Mouse (Mus musculus): ENCODE data around the gene Glb1.
A peak's percentile ranks its signal among the peaks of the same experiment; 100 is the strongest.
"Not testable (repeated sequence)": the region's sequence is repeated elsewhere in the genome, so short reads cannot be mapped to it uniquely, and the experiment has no call there.

Gene Glb1

DNA sequence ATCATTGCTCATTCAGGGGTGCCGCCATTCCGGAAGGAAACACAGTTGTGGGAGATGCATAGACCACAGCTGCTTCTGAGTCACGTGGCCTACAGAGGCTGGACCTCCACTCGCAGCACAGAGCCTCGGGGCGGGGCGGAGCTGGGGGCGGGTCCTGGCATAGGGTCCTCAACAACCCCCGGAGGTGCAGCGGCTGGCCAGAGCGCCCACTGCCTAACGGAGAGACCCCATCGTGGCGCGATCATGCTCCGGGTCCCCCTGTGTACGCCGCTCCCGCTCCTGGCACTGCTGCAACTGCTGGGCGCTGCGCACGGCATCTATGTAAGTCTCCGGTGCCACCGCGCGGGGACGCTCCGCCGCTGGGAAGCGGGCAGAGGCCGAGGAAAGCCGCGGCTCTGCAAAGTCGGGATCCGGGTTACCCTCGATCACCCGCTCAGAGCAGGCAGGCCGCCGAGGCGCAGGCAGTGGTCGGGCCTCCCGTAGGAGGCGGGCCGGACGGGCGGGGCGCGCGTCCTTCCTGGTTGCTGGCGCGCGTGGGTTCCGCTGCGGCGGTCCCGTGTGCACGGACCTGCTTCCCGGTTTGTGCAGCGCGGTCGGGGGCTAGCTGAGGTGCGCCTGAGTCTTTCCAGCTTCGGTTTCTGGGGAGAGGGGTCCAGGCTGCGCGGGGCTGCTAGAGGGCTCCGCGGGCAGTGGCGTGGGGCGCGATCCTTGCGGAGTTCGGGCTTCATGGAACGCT, at the start of gene Glb1, which contains the start of gene Tmppe:
Gene Glb1, plus strand, starts transcription at position 128 of the 736 bp plus-strand sequence.
Gene Tmppe, plus strand, starts transcription at position 157 of the 736 bp plus-strand sequence.
- DNase-seq (ENCODE audit: low read depth, low spot score) = peak; percentile 72

DNA sequence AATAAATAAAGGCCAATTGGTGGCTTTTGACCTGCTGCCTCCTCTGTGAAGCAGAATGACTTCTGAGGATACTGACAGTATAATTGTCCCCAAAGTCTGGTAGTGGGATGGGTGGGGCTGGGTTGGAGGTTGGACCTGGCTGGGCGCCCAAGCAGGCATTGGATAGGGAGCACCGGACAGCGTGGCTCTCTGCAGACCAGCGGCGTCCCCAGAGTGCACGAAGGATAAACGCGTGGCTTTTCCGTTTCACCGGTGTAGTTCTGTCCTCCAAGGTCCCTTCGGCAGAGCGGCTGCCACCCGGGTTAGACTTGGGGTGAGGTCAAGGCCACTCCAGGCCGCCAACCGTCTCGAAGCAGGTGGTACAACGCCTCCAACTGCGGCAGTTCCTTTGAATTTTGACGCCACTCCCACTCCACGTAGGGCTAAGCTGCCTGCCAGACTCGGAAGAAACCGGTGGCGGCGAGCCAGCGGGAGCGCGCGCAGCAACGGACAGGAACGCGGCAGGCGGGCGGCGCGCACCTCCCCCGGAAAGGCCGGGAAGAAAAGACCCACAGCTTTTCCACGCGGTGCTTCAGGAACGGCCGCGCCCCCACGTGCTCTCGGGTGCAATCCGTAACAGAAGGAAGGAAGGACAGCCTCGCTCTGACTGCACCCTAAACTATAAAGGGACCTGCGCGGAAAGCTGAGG, 32.9 kb upstream of the Glb1 start:
- no peak for DNase-seq (ENCODE audit: low read depth, low spot score)

- DNase-seq (ENCODE audit: low read depth, low spot score) = no peak
These were observed 32.4 kb upstream of the Glb1 start for GRCm38 (mm10) chr9:114368471-114368858.

DNA sequence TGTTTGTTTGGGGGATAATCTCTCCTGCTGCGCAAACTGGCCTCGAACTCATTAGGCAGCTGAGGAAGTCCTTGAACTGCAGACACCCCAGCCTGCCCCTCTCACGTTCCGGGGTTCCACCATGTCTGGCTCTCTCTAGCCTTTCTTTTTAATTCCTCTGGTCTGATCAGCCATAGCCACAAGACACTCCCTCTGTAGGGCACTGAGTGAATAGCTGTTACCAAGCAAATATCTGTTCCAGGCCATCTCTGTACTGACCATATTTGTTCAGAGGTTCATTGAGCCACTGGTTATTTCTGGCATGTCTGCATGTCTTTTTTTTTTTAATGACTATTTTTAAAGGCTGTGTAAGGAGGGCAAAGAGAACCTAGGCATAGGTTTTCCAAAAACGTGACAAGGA, 31.5 kb upstream of the Glb1 start:
- DNase-seq (ENCODE audit: low read depth, low spot score) = not testable (repeated sequence)

DNA sequence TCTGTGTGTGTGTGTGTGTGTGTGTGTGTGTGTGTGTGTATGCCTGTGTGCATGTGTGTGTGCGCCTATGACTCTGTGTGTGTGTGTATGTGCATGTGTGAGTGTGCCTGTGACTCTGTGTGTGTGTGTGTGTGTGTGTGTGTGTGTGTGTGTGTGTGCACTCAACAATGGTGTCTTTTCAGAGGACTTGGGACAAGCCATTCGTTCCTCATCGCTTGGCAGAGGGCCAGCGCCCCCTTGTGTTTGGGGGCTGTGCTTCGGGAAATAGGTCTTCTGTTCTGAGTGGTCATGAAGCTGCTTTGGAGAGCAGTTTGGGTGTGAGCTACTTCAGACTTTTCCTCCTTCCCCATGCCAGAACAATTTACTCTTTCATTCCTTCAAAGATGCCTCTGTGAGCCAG, 29.2 kb upstream of the Glb1 start:
- DNase-seq (ENCODE audit: low read depth, low spot score) = not testable (repeated sequence)

DNA sequence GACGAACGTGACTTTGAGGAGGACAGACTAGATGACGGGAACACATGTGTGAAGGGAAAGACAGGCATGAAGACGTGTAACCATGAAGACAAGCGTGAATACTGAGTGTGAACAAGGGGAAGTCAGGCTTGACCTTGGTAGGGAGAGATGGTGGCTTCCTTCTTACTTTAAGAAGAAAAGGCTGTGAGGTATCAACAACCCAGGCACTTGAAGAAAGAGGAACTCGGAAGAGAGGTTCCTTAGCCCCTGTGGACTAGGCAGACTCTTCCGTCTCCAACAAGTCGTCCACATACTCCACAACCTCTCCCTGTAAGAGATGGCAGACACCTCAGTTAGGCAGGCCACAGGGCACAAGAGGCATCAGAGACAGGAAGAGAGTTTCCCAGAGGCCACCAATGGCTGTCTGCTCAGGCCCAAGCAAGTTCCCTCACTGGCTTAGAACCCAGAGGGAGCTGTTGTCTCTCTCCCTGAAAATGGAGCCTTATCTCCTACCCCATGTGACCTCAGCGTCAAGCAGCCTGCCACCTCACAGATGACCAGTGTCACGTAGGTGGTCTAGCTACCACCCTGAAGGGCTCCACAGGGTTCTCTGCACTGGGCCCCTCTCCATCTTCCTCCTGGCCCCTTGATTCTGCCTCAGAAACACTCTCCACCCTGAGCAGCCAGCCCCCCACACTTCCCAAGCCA, 25.5 kb upstream of the Glb1 start:
- DNase-seq (ENCODE audit: low read depth, low spot score) = no peak

DNA sequence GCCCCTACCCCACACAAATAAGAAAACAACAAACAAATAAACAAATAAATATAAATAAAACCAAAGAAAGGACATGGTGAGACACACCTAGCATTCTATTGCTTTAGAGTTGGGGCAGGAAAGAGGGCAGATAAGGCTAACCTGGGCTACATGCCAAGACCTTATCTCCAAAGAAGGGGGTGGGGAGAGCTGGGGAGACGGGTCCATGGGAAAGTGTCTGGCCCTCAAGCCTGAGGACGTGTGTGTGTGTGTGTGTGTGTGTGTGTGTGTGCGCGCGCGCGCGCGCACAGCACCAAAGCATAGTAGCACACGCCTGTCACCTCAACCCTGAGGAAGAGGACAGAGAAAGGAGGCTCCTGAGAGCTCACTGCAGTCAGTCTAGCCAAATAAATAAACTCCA, 23.7 kb upstream of the Glb1 start:
- no peak for DNase-seq (ENCODE audit: low read depth, low spot score)

GRCm38 (mm10) chr9:114379871-114380270, 21.0 kb upstream of the Glb1 start:
- DNase-seq (ENCODE audit: low read depth, low spot score) = no peak

DNA sequence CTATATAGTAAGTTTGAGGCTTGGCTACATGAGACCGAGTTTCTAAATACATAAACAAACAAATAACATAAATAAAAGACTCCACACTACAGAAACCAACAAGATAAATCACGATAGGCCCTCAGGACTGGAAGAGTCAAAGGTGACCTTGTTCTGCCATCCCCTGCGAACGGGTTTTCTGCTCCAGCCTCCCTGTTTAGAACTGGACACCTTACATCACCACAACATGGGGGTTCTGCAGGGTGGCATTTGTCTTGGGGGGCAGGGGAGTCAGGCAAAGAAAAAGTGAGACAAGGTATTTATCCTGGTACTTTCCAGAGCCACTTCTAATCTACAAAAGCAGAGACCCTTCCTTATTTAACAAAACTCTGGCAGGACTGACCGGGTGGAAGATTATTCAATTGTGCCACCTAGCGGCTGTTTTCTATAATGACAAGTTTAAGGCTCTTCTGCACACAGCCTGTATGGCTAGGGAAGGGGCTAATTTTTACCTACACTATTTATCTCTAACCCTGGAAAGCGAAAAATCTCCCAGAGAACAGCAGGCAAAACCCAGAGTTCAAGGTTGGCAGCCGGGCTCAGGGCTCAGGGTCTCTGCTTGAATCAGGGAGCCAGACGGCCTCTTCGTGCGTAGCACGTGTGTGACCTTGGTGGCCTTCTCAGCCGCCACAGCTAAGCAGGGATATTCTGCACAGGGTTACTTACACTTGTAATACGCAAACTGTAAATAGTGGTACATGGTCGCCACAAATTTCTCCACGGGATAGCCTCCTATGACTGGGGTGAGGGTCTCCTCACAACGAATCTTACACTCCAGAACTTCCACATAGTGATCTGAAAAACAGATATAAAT, 19.8 kb upstream of the Glb1 start:
- no peak for DNase-seq (ENCODE audit: low read depth, low spot score)

DNA sequence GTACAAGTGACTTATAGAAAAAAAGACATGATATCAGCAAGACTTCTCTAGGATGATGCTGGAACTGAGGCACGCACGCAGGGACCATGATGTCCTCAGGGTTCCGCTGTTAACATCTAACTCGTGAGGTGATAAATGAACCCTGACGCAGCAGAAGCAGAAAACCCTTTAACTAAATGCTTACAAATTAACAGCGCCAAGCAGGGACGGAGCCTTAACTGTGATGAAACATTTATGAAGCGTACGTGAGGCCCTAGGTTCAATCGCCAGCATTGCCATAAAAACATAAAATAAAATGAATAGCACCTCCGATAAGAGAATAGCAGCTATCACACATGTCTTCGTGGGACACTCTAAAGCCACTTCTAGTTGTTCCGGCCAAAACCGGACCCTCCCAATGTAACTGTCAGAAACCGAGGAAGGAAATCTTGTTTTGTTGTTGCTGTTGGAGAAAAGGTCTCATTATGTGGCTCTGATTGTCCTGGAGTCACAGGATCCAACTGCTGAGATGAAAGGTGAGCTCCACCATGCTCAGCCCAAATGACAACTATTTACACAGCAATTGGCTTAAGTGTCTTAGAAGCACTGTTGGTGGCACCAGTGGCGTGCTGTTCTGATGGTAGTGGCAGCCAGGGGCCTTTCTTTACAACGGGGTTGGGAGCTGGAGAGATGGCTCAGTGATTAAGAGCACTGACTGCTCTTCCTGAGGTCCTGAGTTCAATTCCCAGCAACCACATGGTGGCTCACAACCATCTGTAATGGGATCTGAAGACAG, 17.8 kb upstream of the Glb1 start:
- no peak for DNase-seq (ENCODE audit: low read depth, low spot score)

DNA sequence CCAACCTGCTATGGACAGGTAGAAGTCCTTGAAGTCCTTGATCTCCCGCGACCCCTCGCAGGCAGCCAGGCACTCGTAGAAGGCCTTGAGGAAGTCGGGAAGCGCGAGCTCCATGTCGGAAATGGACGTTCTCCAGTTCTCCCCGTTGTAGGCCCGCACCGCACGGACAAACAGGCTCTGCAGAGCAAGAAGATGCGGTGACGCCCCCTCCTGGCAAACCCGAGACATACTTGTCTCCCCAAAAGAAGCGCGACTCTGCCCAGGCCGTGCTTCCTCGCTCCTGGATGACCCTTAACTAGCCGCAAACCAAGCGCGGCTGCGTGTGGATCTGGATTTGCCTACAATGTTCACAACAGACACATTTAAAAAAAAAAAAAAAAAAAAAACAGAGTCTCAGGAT, 16.2 kb upstream of the Glb1 start:
- DNase-seq (ENCODE audit: low read depth, low spot score) = no peak

DNA sequence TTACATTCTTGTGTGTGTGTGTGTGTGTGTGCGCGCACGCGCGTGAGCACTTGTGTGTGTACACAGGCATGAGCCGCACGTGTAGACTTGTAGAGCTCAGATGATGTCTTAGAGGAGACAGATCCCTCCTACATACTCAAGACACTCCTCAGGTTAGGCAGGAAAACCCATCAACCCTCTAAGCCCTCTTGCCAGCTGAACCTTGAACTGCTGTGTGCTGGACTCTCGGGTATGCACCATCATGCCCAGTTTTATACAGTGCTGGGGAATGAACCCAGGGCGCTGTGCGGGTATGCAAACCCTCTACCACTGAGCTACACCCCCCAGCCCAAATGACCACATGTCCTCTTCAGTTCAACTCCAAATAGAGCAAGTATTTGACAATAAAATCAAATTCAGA, 15.7 kb upstream of the Glb1 start:
- no peak for DNase-seq (ENCODE audit: low read depth, low spot score)

- no peak for DNase-seq (ENCODE audit: low read depth, low spot score)
These were observed 13.8 kb upstream of the Glb1 start for GRCm38 (mm10) chr9:114387086-114387485.

- DNase-seq (ENCODE audit: low read depth, low spot score) = no peak
These were observed 12.6 kb upstream of the Glb1 start for GRCm38 (mm10) chr9:114388288-114388687.

- peak; percentile 60 for DNase-seq (ENCODE audit: low read depth, low spot score)
These were observed 12.0 kb upstream of the Glb1 start for GRCm38 (mm10) chr9:114388701-114389370.

- DNase-seq (ENCODE audit: low read depth, low spot score) = peak; percentile 50
These were observed 11.4 kb upstream of the Glb1 start for GRCm38 (mm10) chr9:114389371-114389904.

DNA sequence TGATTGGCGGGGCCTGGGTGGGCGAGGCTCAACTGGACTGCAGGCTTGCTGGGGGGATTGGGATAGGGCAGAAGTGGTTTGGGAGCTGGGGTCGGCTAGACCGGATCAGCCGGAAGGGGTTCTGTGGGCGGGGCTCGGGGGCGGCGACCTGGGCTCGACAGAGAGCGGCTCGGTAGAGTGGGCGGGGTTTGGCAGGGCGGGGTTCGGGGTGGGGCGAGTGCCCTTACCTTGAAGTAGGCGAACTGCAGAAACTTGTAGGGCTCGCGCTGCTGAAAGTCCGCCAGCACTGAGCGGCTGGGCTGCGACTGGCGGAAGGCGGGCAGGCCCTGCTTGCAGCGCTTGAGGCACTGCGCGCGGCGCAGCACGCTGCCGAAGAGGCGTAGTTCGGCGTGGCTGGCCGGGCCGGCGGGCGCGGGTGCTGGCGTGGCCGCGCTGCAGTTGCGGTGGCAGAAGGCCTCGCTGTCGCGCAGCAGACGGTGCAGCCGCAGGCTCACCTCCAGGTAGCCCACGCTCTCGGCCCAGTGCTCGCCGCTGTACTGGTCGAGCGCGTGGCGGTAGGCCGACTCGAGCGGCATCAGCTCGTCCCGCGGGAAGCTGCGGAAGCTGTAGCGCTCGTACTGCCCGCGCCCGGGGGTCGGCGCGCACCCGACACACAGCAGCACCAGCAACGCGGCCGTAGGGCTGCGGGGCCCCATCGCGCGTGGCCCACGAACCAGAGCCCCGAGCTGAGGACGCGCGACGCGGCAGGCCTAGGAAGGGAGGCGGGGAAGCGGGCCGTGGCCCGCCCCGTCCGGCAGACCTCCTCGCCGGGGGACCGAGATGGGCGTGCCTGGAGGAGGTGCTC, 10.7 kb upstream of the Glb1 start, which contains the start of gene Crtap:
Gene Crtap, minus strand, starts transcription at position 771 of the 844 bp plus-strand sequence.
- no peak for DNase-seq (ENCODE audit: low read depth, low spot score)

DNA sequence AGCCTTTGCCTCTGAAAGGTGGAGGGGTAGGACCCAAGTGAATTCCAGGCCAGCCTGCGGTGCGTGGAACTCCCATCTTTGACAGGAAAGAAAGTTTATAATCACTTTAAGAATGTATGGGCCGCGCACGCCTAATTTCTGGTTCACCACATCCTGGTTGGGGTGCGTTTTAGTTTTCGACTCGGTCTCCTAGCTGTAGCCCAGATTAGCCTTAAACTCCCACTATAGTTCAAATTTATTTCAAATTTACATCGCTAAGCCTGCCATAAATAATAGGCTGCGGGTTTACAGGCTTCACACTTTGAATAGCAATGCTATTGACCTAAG, 10.2 kb upstream of the Glb1 start:
- no peak for DNase-seq (ENCODE audit: low read depth, low spot score)

DNA sequence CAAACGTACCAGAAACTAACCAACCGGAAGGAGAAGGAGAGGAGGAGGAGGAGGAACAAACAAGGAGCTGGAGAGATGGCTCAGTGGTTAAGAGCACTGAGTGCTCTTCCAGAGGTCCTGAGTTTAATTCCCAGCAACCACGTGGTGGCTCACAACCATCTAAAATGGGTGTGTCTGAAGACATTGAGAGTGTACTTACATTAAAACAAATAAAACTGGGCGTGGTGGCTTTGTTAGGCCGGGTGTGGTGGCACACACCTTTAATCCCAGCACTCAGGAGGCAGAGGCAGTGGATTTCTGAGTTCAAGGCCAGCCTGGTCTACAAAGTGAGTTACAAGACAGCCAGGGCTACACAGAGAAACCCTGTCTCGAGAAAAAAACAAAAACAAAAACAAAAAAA, 6.7 kb upstream of the Glb1 start:
- DNase-seq (ENCODE audit: low read depth, low spot score) = not testable (repeated sequence)
